Mouse (Mus musculus) lung, postnatal 14 days (tissue): ENCODE data around the gene Rapsn.

Experiments used
- DNase-seq: peaks from one replicate; pipeline ENCODE4 v3.0.0; 2021

The Rapsn gene

GRCm38 (mm10) chr2:91081775-91082695 lies 46.6 kb downstream of the Rapsn start, which contains the start of gene Spi1:
Gene Spi1, plus strand, starts transcription at chr2:91082390.
- DNase-seq: no peak

DNA sequence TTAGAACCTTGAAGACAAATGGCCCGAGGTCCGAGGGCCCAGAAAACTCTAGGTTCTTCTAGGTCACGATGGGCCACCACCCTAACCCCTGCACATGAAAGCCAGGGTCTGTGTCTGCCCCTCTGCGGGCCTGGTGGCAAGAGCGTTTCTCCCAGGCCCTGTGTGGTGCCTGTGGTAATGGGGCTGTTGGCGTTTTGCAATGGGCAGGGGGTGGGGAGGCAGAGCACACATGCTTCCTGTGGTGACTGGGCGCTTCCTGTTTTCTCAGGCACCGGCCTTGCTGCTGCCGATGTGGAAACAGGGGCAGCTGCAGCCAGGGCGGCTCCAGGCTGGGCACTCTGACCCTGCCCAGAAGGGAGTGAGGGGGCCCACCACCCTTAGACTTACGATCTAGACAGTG lies 47.4 kb downstream of the Rapsn start:
- DNase-seq: peak; percentile 64

- no peak for DNase-seq
Measured at GRCm38 (mm10) chr2:91083366-91083940, 48.0 kb downstream of the Rapsn start.

- no peak for DNase-seq
Measured at GRCm38 (mm10) chr2:91084179-91084820, 48.9 kb downstream of the Rapsn start.

DNA sequence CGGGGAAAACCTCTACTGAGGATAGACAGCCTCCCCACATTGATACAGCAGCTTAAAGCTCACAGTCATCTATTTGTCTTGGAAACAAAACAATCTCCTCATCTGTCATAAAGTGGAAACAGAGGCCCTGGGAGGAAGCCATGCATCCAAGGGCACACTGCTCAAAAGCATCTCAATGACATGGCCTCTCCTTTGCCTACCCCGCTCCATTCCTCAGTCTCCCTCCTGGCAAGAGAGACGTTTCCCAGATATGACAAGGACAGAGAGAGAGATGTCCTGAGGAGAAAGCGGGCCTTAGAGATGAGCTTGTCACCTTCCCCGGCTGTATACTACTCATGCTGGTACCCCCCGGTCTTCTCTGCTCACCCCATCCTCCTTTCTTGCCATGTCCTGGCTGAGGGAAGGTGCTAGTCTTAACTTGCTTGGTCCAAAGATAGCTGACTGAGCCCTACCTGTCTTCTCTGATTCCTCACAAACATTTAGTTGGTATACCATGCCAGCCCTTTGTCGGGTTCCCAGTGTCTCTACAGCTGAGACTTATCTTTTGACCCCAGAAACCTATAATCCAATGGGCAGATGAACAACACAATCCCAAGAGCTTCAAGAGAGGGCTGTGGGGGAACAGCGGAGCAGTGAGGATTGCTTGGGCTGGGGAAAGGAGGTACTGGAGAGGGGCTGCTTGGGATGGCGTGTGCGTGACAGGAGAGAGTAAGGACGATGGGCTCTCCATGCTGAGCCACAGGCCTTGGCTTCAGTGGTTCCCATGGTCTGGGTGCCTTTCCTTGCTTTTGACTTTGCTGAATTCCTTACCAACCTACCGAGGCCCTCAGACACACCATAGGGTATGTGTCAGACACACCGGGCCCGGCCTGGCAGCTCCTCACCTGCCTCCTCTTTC lies 50.3 kb downstream of the Rapsn start:
- no peak for DNase-seq

DNA sequence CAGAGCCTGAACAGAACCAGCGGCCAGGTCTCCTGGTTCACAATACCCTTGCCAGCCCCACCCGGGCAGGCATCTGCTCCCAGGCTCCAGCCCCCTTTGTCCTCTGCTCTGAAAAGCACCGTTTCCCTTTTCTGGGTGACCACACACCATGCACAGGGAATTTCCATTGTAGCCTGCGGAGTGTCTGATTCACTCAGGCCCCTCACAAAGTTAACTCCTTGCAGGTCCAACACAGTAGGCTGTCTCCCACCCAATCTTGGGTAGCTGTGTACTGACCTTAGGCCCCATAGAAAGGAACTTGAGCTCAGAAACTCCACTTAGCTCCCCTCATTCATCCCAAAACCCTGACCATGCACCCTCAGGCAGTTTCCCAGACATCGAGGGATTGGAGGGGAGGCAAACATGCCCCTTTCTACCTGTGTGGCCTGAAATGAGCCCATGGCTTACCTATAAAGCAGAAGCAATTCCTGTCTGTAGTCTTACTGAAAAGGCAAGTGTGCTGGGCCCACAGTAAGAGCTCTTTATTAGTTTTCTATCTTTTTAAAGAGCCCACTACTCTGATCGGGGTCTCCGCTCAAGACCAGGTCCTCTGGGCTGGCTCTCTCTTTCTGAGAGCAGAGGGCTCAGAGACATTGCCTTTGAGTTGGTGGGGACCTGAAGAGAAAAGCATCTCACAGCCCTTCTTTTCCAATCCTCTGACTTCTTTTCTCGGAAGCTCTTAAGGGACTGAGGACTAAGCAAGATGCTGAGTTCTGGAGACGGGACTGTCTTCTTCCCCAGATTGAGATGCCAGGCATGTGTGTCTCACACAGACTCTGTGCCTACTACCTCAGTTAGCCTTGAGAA lies 51.2 kb downstream of the Rapsn start:
- DNase-seq: no peak

DNA sequence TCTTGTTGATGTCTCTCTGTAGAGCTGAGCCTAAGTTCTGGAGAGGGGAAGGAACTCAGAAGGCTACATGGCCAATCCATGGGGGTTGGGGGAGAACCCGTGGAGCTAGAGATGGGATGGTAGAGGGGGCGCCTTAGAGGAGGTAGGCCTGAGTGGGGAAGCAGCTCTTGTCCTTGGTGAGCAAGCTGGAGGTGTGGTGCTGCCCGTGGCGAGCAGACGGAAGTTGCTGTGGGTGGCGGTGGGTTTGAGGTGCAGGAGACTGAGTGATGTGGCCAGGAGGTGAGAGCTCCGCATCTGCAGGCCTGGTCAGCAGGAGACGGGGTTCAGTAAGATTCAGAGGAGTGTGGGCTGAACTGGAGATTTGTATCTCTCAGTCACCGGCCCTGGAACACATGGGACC lies 52.0 kb downstream of the Rapsn start:
- DNase-seq: no peak

- no peak for DNase-seq
Measured at GRCm38 (mm10) chr2:91088987-91089386, 53.6 kb downstream of the Rapsn start.

GRCm38 (mm10) chr2:91090208-91090607 lies 54.8 kb downstream of the Rapsn start:
- DNase-seq: no peak

GRCm38 (mm10) chr2:91090827-91091226 lies 55.4 kb downstream of the Rapsn start:
- DNase-seq: no peak
